Mouse (Mus musculus): ENCODE results near the gene Gnaz.

The Gnaz gene

GRCm38 (mm10) chr10:74967651-74968267 lies 782 bp downstream of the Gnaz start:
- DNase-seq (ENCODE audit: low spot score in 2 of 2): no peak

- no peak for DNase-seq (ENCODE audit: low spot score in 2 of 2)
These were observed 2.3 kb downstream of the Gnaz start for GRCm38 (mm10) chr10:74969266-74969665.

DNA sequence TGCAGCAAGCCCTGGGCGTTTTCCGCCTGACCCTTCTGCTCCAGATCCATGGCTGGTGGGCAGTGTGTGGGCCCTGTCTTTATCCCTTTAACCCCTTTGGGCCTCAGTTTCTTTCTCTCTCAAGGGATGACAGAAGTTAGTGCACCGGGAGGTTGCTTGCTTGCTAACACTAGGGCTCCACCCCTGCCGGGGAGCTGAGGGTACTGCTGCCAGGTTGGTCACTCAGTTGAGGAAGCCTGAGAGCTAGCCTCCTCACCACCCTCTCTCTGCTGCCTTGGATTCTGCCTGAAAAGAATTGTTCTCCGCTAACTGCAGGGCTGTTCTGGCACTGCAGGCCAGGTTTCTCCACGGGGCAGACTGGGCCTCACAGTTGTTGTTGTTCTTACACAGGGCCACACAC lies 6.0 kb downstream of the Gnaz start:
- DNase-seq (ENCODE audit: low spot score in 2 of 2): no peak

DNA sequence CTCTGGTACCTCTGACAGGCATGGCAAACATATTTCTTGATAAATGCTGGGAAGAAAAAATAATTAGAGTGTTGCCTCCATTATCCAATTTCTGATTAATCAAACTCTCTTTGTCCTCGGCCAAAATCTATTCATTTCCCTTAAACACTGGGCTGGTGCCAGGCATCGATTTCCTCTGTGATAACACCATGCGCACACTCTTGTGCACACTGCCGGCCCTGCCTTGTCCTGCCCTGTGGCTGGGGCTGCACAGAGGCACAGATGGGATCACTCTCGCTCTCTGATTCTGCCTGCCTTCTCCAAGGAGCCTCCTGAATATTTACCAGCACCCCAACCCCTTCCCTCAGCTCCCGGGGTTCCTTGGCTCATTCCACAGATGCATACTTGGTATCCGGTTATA lies 8.6 kb downstream of the Gnaz start:
- DNase-seq (ENCODE audit: low spot score in 2 of 2): no peak

DNA sequence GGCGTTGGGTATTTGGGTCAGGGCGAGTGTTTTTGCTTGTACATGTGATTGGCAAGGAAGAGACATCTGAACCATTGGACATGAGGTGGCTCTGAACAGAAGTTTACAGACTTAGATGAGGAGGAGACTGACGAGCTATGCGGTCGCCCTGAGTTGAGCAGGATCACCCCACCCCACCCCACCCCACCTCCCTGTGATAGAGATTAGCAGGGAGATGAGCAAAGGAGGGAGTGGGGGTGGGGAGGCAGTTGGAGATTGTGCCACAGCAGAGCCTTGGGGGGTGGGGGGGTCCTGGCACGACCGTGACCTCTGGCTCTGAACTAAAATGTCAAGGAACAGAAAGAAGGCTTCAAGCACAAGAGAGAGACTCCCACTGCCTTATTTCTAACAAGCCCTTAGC lies 9.5 kb downstream of the Gnaz start:
- DNase-seq (ENCODE audit: low spot score in 2 of 2): no peak

DNA sequence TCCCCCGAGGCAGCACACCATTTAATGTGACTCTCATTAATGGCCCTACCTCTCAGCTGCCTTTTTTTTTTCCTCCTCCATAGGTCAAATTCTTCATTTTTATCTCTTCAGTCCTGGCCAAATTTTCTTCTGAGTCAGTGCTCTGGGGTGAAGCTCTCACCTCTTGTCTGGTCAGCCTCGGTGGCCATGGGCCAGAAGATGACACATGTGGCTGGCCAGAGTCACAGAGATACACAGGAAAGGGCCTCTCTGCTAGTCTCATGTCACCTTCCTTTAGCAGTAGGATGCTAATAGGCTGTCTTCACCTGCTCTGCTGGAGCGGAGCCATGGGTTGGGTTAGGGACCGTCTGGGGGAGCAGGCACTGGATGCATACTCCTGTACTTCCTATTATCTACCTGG lies 11.1 kb downstream of the Gnaz start:
- no peak for DNase-seq (ENCODE audit: low spot score in 2 of 2)

- DNase-seq (ENCODE audit: low spot score in 2 of 2): no peak
These were observed 14.2 kb downstream of the Gnaz start for GRCm38 (mm10) chr10:74981159-74981558.

- no peak for DNase-seq (ENCODE audit: low spot score in 2 of 2)
These were observed 16.2 kb downstream of the Gnaz start for GRCm38 (mm10) chr10:74983176-74983575.

GRCm38 (mm10) chr10:74987698-74988470 lies 20.9 kb downstream of the Gnaz start:
- no peak for DNase-seq (ENCODE audit: low spot score in 2 of 2)

GRCm38 (mm10) chr10:74989814-74990213 lies 22.8 kb downstream of the Gnaz start:
- no peak for DNase-seq (ENCODE audit: low spot score in 2 of 2)

- no peak for DNase-seq (ENCODE audit: low spot score in 2 of 2)
These were observed 23.8 kb downstream of the Gnaz start for GRCm38 (mm10) chr10:74990584-74991322.

DNA sequence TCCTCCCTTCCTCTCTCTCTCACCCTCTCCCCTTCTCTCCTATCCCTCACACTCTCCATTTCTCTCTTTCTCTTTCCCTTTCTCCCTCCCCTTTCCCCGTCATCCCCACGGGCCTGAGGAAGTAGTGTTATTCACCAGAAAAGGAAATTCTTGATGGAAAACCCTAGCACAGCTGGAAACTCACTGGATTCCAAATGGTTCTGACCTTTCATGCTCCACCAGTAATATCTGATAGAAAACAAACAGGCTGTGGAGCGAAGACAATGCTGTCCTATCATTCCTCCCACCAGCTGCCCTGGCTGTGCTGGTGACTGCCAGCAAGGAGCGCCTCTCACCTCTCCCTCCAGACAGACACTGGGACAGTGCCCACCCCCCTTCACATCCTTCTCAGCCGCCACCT lies 27.9 kb downstream of the Gnaz start:
- no peak for DNase-seq (ENCODE audit: low spot score in 2 of 2)

GRCm38 (mm10) chr10:74995377-74995776 lies 28.4 kb downstream of the Gnaz start:
- DNase-seq (ENCODE audit: low spot score in 2 of 2): peak; percentile 34 to 39

DNA sequence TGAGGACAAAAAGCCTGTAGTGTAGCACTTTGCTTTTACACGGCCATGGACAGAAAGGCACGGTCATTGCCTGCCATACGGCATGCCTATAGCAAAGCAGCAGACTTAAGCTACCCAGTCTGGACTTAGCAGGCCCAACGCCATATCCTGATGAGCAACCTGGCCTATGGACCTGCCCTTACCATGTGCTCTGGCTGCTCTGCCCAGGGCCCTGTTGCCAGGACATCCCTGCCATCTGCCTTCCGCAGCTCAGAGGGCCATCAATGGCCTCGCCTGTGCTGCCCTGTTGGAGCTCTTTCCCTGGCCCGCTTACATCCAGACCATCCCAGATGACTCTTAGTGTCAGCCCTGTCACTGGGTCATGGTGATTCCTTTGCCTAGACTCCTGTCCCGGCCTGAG lies 34.4 kb downstream of the Gnaz start:
- no peak for DNase-seq (ENCODE audit: low spot score in 2 of 2)

DNA sequence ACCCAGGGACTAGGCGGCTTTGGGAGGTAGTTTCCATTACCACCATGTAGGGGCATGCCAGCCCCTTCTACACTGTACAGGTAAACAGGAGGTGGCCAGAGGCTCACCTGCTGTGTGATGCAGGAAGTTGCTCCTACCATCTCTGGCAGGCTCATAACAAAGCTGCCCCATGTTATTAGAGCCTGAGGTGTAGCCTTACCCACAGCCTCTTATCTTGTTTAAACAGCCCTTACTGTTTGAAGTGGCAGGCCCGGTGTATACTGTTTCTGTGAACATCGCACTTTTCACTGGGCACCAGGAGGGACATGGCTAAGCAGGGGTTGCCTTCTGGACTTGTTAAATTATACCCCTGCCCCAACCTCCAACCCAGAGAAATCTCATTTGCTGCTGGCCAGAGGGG lies 37.1 kb downstream of the Gnaz start:
- DNase-seq (ENCODE audit: low spot score in 2 of 2): no peak

DNA sequence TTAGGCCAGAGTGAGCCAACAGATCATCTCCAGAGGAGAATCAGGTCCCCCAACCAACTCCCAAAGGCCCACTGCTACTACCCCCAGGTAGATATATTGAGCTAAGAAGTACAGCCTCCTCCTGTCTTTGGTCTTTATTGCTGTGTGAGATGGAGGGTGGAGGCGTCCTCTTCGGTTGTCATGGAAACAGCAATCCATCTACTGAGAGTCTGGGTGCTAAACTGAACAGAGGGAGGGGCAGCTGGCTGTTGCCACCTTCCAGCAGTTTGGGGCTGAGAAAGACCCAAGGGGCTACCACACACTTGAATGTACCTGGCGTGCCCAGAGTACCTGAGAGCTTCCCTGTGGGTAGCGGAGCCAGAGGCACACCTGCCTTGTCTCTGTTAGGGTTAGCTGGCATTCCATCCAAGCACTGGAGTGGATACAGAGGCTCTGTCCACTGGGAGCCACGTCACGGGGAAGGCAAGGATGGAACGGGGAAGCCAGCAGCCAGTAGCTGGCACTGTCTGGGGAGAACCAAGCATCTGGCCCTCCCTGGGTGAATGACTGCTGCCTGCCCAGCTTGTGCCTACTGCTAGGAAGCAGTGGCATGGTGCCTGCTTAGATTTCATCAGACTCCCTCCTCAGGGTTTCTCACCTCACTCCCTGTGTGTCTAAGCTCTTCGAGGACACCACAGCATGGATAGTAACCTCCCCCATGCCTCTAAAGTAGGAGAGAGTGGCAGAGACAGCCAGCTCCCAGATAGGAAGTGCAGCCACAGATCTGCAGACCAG lies 40.1 kb downstream of the Gnaz start:
- peak; percentile 71 to 87 for DNase-seq (ENCODE audit: low spot score in 2 of 2)

- DNase-seq (ENCODE audit: low spot score in 2 of 2): no peak
These were observed 43.7 kb downstream of the Gnaz start for GRCm38 (mm10) chr10:75010704-75011103.

DNA sequence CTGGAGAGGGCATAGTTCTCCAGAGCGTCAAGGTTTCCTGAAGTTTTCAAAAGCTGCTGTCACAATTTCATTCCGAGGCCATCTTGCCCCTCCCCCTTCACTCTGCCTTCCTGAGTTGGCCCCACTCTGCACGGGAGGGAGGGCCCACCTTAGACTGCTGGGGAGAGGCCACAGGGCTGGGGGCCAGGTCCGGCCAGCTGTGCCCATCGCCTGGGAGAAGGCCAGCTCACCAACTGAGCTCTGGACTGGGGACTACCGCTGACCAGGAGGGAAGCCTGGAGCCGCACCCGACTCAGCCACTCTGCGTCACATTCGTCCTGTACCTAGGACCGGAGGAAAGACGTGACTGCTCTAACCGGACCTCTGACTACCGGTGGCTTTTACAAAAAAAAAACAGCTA lies 48.5 kb downstream of the Gnaz start:
- DNase-seq (ENCODE audit: low spot score in 2 of 2): no peak

DNA sequence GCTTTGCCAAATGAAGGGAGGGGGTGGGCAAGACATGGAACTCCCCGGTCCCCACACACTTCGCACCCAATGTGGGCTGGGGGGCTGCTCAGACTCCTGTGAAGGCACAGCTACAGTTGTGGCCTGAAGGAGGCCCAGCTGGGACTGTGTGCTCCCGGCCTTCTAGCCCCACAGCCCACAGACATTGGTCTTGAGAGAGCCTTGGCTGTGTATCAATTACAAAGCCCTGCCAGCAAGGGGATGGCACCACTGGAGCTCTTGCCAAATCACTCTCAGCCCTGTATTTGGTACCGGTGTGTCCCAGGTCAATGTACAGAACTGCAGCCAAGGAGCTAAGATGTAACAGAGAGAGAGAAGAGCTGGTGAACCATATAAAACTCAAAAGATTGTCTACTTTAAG lies 49.5 kb downstream of the Gnaz start:
- no peak for DNase-seq (ENCODE audit: low spot score in 2 of 2)

DNA sequence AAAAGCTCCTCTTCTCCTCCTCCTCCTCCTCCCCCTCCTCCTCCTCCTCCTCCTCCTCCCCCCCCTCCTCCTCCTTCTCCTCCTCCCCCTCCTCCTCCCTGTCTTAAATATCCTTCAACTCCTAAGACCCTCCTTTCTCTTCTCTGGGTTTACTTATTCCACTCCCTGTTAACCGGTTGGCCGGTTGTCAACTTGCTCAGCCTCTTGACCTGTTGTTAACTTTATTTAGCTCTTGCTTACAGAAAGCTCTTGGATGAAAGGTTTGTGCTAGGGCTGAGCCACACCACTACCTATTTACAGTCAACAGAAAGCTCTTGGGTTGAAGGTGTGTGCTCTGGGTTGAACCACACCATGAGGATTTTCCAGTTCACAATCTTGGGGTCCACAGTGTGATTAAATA lies 53.3 kb downstream of the Gnaz start:
- no peak for DNase-seq (ENCODE audit: low spot score in 2 of 2)

DNA sequence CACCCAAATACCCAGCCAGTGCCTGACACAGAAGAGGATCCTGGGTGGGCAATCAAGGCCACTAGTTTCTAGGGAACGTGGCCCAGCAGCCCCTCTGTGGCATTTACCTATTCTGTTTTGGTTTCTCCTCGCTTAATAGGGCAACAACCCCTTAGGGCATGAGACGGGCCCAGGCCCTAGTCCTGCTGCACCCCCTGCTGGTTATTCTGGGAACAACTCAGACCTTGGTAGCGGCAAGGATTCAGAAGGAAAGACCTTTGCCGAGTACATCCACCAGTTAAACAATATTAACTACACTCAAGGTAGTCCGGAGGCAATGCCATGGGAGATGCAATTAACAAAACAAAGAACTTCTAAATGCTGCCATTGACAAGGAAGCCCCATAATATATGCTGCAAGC lies 54.2 kb downstream of the Gnaz start:
- peak; percentile 52 to 67 for DNase-seq (ENCODE audit: low spot score in 2 of 2)

- DNase-seq (ENCODE audit: low spot score in 2 of 2): no peak
These were observed 59.5 kb downstream of the Gnaz start for GRCm38 (mm10) chr10:75026491-75026890.
